Mouse (Mus musculus) MEL (cell line): ENCODE results near the gene Sars.

ENCODE experiments used
- CTCF ChIP-seq, 3 experiments: IDR thresholded peaks in 2 of 3; conservative IDR thresholded peaks in 1 of 3; 2 replicates each; pipeline ENCODE4 v1.5.1; 2011 to 2012; ENCODE audit warnings: low read length in 3 of 3, low read depth in 2 of 3, mild to moderate bottlenecking in 2 of 3, improper control_type of control experiment in 1 of 3, inconsistent platforms in 1 of 3, mixed read lengths in 1 of 3, moderate library complexity in 1 of 3; ENCODE audit not compliant: control insufficient read depth in 1 of 3, insufficient read depth in 1 of 3, poor library complexity in 1 of 3, severe bottlenecking in 1 of 3
- HCFC1 ChIP-seq: IDR thresholded peaks from 2 replicates; pipeline ENCODE4 v1.6.1; 2012; ENCODE audit warnings: low read depth, mild to moderate bottlenecking, inconsistent platforms, low read length, improper control_type of control experiment, moderate library complexity
- MEF2A ChIP-seq: IDR thresholded peaks from 2 replicates; pipeline ENCODE4 v1.6.1; 2014; ENCODE audit warnings: low read depth, mild to moderate bottlenecking, inconsistent platforms, low read length, improper control_type of control experiment; ENCODE audit not compliant: poor library complexity, insufficient replicate concordance, severe bottlenecking; ENCODE audit errors: extremely low read depth
- TCF12 ChIP-seq: IDR thresholded peaks from 2 replicates; pipeline ENCODE4 v1.6.1; 2014; ENCODE audit warnings: low read depth, mild to moderate bottlenecking, inconsistent platforms, low read length, improper control_type of control experiment, moderate library complexity

- TF ChIP-seq MEF2A (no peak), CTCF (IDR thresholded peaks at IDR 0.05 in 2 of 3, conservative IDR thresholded peaks at IDR 0.05 in 1 of 3; ENCODE audit: control insufficient read depth in 1 of 3, insufficient read depth in 1 of 3, low read depth in 2 of 3, low read length in 3 of 3, poor library complexity in 1 of 3, severe bottlenecking in 1 of 3) (no peak), TCF12 (no peak), HCFC1 (no peak)
Observed at GRCm38 (mm10) chr3:108409656-108410358, 35.2 kb downstream of the Sars start.
